Mouse (Mus musculus) brain, embryonic 18.5 days (tissue): Measurements from ENCODE around the gene Ctsh.

Experiments used
- DNase-seq: peaks from one replicate; pipeline ENCODE4 v3.0.0-alpha.2; 2012; ENCODE audit warnings: low read depth, low spot score

Gene Ctsh

DNA sequence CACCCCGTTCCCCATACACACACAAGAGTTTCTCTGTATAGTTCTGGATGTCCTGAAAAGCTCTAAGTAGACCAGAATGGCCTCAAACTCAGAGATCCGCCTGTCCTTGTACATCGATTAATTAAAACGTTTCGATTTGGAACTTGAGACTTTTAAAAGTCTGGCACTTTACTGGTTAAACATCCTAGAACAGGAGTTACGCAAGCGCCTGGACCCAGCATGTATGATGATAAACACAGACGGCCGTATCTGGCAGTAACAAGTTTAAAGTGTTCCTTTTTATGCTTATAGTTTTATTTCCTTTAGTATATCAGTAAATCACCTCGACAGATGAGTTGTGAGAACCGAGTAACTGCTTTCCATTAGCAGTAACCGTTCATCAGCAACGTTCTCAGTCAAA is 59.2 kb downstream of the Ctsh start:
- no peak for DNase-seq

DNA sequence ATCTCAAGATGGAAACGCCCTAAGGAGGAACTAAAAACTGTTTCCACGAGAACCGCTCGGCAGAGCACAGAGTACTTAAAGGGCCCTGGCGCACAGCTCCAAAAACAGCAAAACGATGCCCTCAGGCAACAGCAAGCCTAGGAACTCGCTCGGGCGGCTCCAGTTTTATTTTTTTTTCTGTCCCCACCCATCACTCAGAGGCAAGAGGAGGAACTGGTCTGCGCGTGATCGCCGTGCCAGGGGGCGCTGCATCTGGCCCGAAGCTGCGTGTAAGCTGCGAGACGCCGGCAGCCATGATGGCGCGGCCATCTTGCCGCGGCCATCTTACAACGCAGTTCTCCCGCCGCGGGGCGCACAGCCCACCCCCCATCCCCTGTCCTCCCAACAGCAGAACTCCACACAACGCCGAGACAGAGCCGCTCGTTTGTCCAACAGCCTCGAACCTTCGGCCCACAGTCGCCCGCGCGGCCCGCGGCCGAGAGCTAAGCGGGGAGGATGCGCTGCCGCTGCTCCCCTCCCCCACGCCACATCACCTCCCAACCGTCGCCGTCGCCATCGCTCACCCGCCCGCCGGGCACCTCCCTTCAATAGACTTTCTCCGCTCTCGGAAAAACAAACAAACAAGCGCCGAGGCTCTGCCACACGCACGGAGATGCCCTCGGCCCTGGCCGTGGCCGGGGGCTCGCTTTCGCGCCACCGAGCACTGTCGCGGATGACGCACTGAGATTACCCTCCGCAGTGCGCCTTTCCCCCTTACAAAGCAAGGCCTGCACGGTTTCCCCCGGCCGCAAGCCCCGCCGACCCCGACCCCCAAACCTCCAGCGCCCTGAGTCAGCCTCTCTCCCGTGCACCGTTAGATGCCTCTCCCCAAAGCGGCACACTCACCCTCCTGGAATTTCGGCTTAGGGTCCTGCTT is 60.0 kb downstream of the Ctsh start:
- peak; percentile 77 for DNase-seq

DNA sequence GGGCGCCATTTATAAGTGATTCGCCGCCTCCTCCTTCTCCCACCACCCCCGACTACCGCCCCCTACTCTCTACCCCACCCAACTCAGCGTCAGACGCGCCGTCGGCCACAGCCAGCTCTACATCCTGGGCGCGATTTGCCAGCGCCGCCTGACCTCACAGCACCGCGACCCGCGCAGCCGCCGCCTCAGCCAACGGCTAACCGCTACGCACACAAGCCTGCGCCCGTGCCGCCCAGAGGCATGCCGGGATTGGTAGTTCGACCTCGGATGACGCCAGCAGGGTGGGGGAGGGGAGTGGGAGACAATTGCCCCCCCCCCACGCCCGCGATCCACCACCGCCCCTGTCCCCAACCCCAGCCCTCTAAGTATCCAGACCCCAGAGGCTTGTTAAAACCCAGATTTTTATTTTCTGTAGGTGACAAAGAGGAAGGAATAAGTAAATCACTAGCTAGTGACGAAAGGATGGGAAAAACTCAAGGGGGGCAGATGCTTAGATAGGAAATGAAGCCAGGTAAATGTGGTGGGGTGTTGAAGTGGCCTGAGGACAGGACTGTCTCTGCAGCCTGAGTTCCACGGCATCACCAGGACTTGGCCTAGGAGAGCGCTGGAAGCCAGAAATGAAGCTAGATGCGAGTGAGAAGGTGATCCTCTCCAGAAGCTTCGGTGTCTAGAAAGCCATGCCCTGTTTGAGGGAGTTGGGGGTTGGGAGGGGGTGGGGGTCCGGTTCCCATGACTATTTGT is 60.8 kb downstream of the Ctsh start, which contains the start of gene Morf4l1:
TSS of gene Morf4l1 (minus strand) at position 208 of the 741 bp plus-strand sequence.
- peak; percentile 97 for DNase-seq

DNA sequence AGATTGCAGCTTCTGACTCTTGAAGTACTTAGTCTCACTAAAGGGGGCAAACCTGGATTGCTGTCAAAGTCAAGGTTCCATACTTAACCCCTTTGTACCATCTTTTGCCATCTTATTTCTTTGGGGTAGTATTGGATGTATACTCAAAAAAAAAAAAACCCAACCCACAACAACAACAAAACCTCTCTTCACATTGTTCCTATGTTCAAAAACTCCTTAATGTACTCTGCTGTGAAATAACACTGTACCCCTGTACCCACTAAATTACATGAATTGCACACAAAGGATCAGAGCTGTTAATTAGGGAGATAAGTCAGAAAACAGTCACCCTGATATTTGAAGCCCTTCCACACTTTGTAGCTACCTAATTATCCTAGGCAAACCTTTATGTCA is 61.4 kb downstream of the Ctsh start:
- no peak for DNase-seq

DNA sequence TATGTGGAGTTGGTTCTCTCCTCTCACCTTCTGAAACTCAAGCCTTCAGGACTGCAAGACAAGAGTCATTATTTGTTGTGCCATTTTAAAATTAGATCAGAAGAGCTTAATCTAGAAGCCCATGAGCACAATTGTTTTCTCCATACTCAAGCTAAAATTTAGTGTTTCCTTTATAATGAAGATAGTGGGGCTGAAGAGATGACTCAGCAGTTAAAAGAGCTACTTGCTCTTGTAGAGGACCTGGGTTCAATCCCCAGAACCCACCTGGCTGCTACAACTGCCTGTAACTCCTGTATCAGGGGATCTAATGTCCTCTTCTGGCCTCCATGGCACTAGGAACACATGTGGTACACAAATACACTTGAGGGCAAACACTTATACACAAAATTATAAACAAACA is 63.3 kb downstream of the Ctsh start:
- no peak for DNase-seq

DNA sequence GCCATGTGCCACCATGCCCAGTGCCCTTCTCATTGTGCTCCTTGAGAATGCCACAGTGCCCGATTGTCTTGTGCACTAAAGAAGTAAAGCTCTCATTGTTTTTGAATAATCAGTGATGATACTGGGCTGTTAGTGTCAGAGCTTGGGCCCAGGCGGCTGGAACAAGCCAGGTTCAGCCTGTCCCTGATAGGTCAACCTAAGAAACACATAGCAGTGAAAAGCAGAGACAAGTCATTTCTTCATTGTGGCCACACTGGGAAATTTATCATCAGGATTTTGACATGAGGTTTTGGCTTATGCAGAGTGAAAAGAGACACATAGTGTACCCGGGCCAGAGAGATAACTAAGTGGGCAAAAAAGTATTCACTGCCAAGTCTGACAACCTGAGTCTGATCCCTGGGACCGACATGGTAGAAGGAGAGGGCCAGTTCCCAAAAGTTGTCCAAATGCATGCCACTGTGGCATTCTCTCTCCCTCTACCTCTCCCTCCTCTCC is 68.3 kb downstream of the Ctsh start:
- no peak for DNase-seq

DNA sequence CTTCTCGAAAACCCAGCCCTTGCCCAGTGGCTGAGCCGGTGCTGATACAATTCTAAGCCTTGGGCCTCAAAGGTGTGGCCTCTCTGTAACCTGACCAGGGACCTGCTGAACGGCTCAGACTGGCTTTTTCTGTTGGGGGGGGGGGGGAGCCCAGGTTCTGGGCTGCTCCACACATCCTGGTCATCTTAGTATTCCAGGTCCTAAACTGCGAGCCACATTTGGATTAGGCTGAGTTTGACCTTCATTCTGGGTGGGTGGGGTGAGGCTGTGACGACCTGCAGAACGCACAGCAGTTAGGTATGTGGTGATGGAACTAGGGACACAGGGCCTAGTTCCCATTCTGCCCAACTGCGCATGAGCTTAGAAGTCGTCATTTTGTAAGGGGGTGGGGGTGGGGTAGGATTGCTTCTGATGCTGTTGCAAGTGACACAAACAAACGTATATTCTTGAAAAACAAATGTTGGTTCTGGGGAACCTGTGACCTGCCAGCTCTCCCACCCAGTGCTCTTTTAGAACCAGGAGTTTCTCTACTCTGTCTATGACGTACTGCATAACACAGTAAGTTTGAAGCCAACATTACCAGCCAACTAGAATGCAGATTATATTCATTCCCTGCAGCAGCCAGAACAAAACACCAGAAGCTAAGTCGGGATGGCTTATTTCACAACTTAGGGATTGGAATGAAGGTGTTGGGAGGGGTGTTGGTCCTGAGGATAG is 70.4 kb downstream of the Ctsh start:
- DNase-seq, result no peak

DNA sequence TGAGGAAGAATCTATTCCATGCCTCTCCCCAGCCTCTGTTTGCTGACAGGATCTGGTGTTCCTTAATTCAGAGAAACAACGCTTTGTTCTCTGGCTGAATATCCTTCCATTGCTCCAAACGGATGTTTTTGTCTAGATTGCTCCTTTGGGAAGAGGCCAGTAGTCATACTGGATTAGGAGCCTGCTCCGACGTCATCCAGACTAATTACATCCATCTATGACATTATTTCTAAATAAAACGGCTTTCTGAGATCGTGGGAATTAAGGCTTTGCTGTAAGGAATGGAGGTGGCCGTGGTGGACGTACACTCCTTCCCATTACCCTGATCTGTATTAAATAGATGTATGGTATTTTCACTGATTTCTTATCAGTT is 70.9 kb downstream of the Ctsh start:
- no peak for DNase-seq
